Mouse (Mus musculus) heart, adult 2 months (tissue): Measurements from ENCODE around the gene Prss12.

Experiments
- CTCF ChIP-seq: fragments of 200-600 bp; IDR thresholded peaks from 2 replicates; pipeline ENCODE4 v1.8.1; 2022; ENCODE audit warnings: antibody characterized with exemption, mild to moderate bottlenecking, moderate library complexity
- EP300 ChIP-seq: fragments of 200-500 bp; IDR thresholded peaks from 2 replicates; pipeline ENCODE4 v1.6.1; 2011; ENCODE audit warnings: low read depth, low read length, control low read depth; ENCODE audit not compliant: insufficient read depth
- POLR2A ChIP-seq: fragments of 200-500 bp; IDR thresholded peaks from 2 replicates; pipeline ENCODE4 v1.6.1; 2011; ENCODE audit warnings: mild to moderate bottlenecking, low read depth, low read length, control low read depth; ENCODE audit not compliant: insufficient read depth

- no peak for TF ChIP-seq POLR2A
- TF ChIP-seq CTCF, result no peak
- TF ChIP-seq EP300, result no peak
Observed at GRCm38 (mm10) chr3:123553872-123554271, 107.2 kb downstream of the Prss12 start.
